Mouse (Mus musculus): ENCODE results near the gene Snph. TPM values are rescaled to one million over a fixed set of nuclear protein-coding genes. Genes with fewer than 3 reads are reported as not detected.

Snph gene
- polyA plus RNA-seq, 1 experiment from 2014 or later, result 0.58 TPM

- no peak overlapping the region for H3K4me2 ChIP-seq (replicated peaks; ENCODE audit: low read depth, low read length)
- H3K27me3 ChIP-seq (ENCODE audit: control insufficient read depth, insufficient read depth, low read length), result no peaks in the 10 kb centered on the region
- no peak for ATAC-seq (ENCODE audit: low FRiP score, low TSS enrichment)
- no peak overlapping the region for H3K9ac ChIP-seq (ENCODE audit: low read depth, low read length)
- no peaks in the 10 kb centered on the region for H3K36me3 ChIP-seq (ENCODE audit: control insufficient read depth, insufficient read depth, low read length)
- no peak overlapping the region for H3K4me3 ChIP-seq (ENCODE audit: low read length)
- WGBS, result 67% methylated on average over 1 of the region's 1 CpGs
- no peak overlapping the region for H3K27ac ChIP-seq (ENCODE audit: low read depth, low read length)
- H3K4me1 ChIP-seq (ENCODE audit: control insufficient read depth, insufficient read depth, low read length), result no peaks in the 10 kb centered on the region
- H3K9me3 ChIP-seq (ENCODE audit: control insufficient read depth, low read length), result no peaks in the 10 kb centered on the region
Observed at GRCm38 (mm10) chr2:151580945-151581344, 51.4 kb downstream of the Snph start.

GRCm38 (mm10) chr2:151579183-151579582 lies 53.2 kb downstream of the Snph start:
- ATAC-seq (ENCODE audit: low FRiP score, low TSS enrichment), result no peak
- peaks cover 5% of the 10 kb centered on the region; the same call in 1 of the 2 replicates for H3K4me1 ChIP-seq (ENCODE audit: control insufficient read depth, insufficient read depth, low read length)
- no peak overlapping the region for H3K9ac ChIP-seq (ENCODE audit: low read depth, low read length)
- H3K4me3 ChIP-seq (ENCODE audit: low read length), result no peak overlapping the region
- H3K4me2 ChIP-seq (replicated peaks; ENCODE audit: low read depth, low read length), result no peak overlapping the region
- H3K27me3 ChIP-seq (ENCODE audit: control insufficient read depth, insufficient read depth, low read length), result no peaks in the 10 kb centered on the region
- 73% methylated on average over 4 of the region's 4 CpGs for WGBS
- H3K36me3 ChIP-seq (ENCODE audit: control insufficient read depth, insufficient read depth, low read length), result no peaks in the 10 kb centered on the region
- no peak overlapping the region for H3K27ac ChIP-seq (ENCODE audit: low read depth, low read length)
- H3K9me3 ChIP-seq (ENCODE audit: control insufficient read depth, low read length), result no peaks in the 10 kb centered on the region

- peak; percentile 88 for ATAC-seq (ENCODE audit: low FRiP score, low TSS enrichment)
- Histone ChIP-seq H3K36me3 (ENCODE audit: control insufficient read depth, insufficient read depth, low read length) (no peaks in the 10 kb centered on the region), H3K4me3 (ENCODE audit: low read length) (peak overlapping the region; percentile 41), H3K4me1 (ENCODE audit: control insufficient read depth, insufficient read depth, low read length) (peaks cover 5% of the 10 kb centered on the region; the same call in 1 of the 2 replicates), H3K27ac (ENCODE audit: low read depth, low read length) (peak overlapping the region; percentile 61), H3K4me2 (replicated peaks; ENCODE audit: low read depth, low read length) (peak overlapping the region; percentile 69), H3K9ac (ENCODE audit: low read depth, low read length) (peak overlapping the region; percentile 55), H3K9me3 (ENCODE audit: control insufficient read depth, low read length) (no peaks in the 10 kb centered on the region), H3K27me3 (ENCODE audit: control insufficient read depth, insufficient read depth, low read length) (no peaks in the 10 kb centered on the region)
- WGBS, result 2% methylated on average over 38 of the region's 38 CpGs
Observed at GRCm38 (mm10) chr2:151575699-151576389, 56.5 kb downstream of the Snph start.

GRCm38 (mm10) chr2:151575119-151575698 lies 57.2 kb downstream of the Snph start:
- H3K4me1 ChIP-seq (ENCODE audit: control insufficient read depth, insufficient read depth, low read length), result peaks cover 5% of the 10 kb centered on the region; the same call in 1 of the 2 replicates
- 22% methylated on average over 7 of the region's 7 CpGs for WGBS
- peak overlapping the region; percentile 69 for H3K4me2 ChIP-seq (replicated peaks; ENCODE audit: low read depth, low read length)
- H3K36me3 ChIP-seq (ENCODE audit: control insufficient read depth, insufficient read depth, low read length), result no peaks in the 10 kb centered on the region
- H3K4me3 ChIP-seq (ENCODE audit: low read length), result peak overlapping the region; percentile 41
- H3K27me3 ChIP-seq (ENCODE audit: control insufficient read depth, insufficient read depth, low read length), result no peaks in the 10 kb centered on the region
- ATAC-seq (ENCODE audit: low FRiP score, low TSS enrichment), result peak; percentile 24; the same call in 1 of the 2 replicates
- no peaks in the 10 kb centered on the region for H3K9me3 ChIP-seq (ENCODE audit: control insufficient read depth, low read length)
- peak overlapping the region; percentile 55; the same call in 1 of the 2 replicates for H3K9ac ChIP-seq (ENCODE audit: low read depth, low read length)
- H3K27ac ChIP-seq (ENCODE audit: low read depth, low read length), result peak overlapping the region; percentile 61; the same call in 1 of the 2 replicates

GRCm38 (mm10) chr2:151574607-151575006 lies 57.8 kb downstream of the Snph start:
- H3K4me1 ChIP-seq (ENCODE audit: control insufficient read depth, insufficient read depth, low read length), result peaks cover 5% of the 10 kb centered on the region; the same call in 1 of the 2 replicates
- H3K9me3 ChIP-seq (ENCODE audit: control insufficient read depth, low read length), result no peaks in the 10 kb centered on the region
- H3K4me3 ChIP-seq (ENCODE audit: low read length), result no peak overlapping the region
- 60% methylated on average over 5 of the region's 5 CpGs for WGBS
- ATAC-seq (ENCODE audit: low FRiP score, low TSS enrichment), result no peak
- H3K4me2 ChIP-seq (replicated peaks; ENCODE audit: low read depth, low read length), result no peak overlapping the region
- no peaks in the 10 kb centered on the region for H3K36me3 ChIP-seq (ENCODE audit: control insufficient read depth, insufficient read depth, low read length)
- no peak overlapping the region for H3K9ac ChIP-seq (ENCODE audit: low read depth, low read length)
- no peaks in the 10 kb centered on the region for H3K27me3 ChIP-seq (ENCODE audit: control insufficient read depth, insufficient read depth, low read length)
- no peak overlapping the region for H3K27ac ChIP-seq (ENCODE audit: low read depth, low read length)

GRCm38 (mm10) chr2:151573667-151574066 lies 58.7 kb downstream of the Snph start:
- H3K9ac ChIP-seq (ENCODE audit: low read depth, low read length), result no peak overlapping the region
- H3K27me3 ChIP-seq (ENCODE audit: control insufficient read depth, insufficient read depth, low read length), result no peaks in the 10 kb centered on the region
- H3K9me3 ChIP-seq (ENCODE audit: control insufficient read depth, low read length), result no peaks in the 10 kb centered on the region
- peaks cover 5% of the 10 kb centered on the region; the same call in 1 of the 2 replicates for H3K4me1 ChIP-seq (ENCODE audit: control insufficient read depth, insufficient read depth, low read length)
- H3K27ac ChIP-seq (ENCODE audit: low read depth, low read length), result no peak overlapping the region
- no peaks in the 10 kb centered on the region for H3K36me3 ChIP-seq (ENCODE audit: control insufficient read depth, insufficient read depth, low read length)
- H3K4me2 ChIP-seq (replicated peaks; ENCODE audit: low read depth, low read length), result no peak overlapping the region
- WGBS, result 75% methylated on average over 3 of the region's 3 CpGs
- no peak for ATAC-seq (ENCODE audit: low FRiP score, low TSS enrichment)
- H3K4me3 ChIP-seq (ENCODE audit: low read length), result no peak overlapping the region

- WGBS, result 74% methylated on average over 17 of the region's 17 CpGs
- no peak within 1 kb of the TSS for H3K9ac ChIP-seq (ENCODE audit: low read depth, low read length)
- ATAC-seq (ENCODE audit: low FRiP score, low TSS enrichment), result no peak
- H3K9me3 ChIP-seq (ENCODE audit: control insufficient read depth, low read length), result no peaks in the 10 kb centered on the region
- no peaks in the 10 kb centered on the region for H3K27me3 ChIP-seq (ENCODE audit: control insufficient read depth, insufficient read depth, low read length)
- no peaks in the 10 kb centered on the region for H3K36me3 ChIP-seq (ENCODE audit: control insufficient read depth, insufficient read depth, low read length)
- H3K4me3 ChIP-seq (ENCODE audit: low read length), result no peak within 1 kb of the TSS
- H3K27ac ChIP-seq (ENCODE audit: low read depth, low read length), result no peak within 1 kb of the TSS
- peaks cover 5% of the 10 kb centered on the region; the same call in 1 of the 2 replicates for H3K4me1 ChIP-seq (ENCODE audit: control insufficient read depth, insufficient read depth, low read length)
- no peak within 1 kb of the TSS for H3K4me2 ChIP-seq (replicated peaks; ENCODE audit: low read depth, low read length)
Observed at GRCm38 (mm10) chr2:151571873-151572700, 60.3 kb downstream of the Snph start, which contains the start of gene Sdcbp2. Gene Sdcbp2 (plus strand): TSS chr2:151572622.

- Histone ChIP-seq H3K4me2 (replicated peaks; ENCODE audit: low read depth, low read length) (no peak overlapping the region), H3K27ac (ENCODE audit: low read depth, low read length) (no peak overlapping the region), H3K9ac (ENCODE audit: low read depth, low read length) (no peak overlapping the region), H3K27me3 (ENCODE audit: control insufficient read depth, insufficient read depth, low read length) (no peaks in the 10 kb centered on the region), H3K4me1 (ENCODE audit: control insufficient read depth, insufficient read depth, low read length) (no peaks in the 10 kb centered on the region), H3K4me3 (ENCODE audit: low read length) (no peak overlapping the region), H3K36me3 (ENCODE audit: control insufficient read depth, insufficient read depth, low read length) (peaks cover 12% of the 10 kb centered on the region), H3K9me3 (ENCODE audit: control insufficient read depth, low read length) (no peaks in the 10 kb centered on the region)
- 81% methylated on average over 2 of the region's 2 CpGs for WGBS
- ATAC-seq (ENCODE audit: low FRiP score, low TSS enrichment), result no peak
Observed at GRCm38 (mm10) chr2:151569452-151569851, 62.9 kb downstream of the Snph start.
